Mouse (Mus musculus): Measurements from ENCODE around the gene Gm47959.

DNA sequence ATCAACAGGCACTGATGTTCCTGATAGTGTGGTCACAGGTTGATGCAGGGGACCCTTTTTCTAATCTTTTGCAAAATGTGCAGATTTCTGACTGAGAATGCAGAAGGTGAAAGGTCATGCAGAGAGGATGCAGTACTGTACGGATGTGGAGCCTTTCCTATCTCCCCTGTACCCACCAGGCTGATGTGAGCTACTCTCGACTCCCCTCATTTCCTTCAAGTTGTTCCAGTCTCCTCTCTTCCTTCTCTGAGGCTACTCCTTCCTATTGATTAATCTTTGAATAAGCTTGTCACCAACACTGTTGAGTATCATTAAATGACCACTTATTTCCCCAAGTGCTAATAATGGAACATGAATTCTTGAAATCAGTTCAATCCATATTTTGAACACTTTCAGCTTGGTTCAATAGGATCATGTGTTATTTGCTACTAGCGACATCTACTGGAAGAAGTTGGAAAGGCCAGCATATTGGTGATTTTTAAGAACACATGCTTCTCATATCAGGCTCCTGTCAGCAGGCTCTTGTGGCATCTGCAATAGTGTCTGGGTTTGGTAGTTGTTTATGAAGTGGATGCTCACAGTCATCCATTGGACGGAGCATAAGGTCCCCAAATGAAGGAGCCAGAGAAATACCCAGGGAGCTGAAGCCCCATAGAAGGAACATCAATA lies 12.7 kb upstream of the Gm47959 start:
- TF ChIP-seq CTCF (IDR thresholded peaks at IDR 0.05; ENCODE audit: borderline replicate concordance, insufficient read depth, low read depth, low read length) (peak; percentile 46; the same call in 1 of the 2 replicates), POLR2A (IDR thresholded peaks at IDR 0.05; ENCODE audit: borderline replicate concordance, insufficient read depth, low read length) (no peak)
